ENCODE assay signal across 20 mouse cellular contexts in the genomic region with DNA sequence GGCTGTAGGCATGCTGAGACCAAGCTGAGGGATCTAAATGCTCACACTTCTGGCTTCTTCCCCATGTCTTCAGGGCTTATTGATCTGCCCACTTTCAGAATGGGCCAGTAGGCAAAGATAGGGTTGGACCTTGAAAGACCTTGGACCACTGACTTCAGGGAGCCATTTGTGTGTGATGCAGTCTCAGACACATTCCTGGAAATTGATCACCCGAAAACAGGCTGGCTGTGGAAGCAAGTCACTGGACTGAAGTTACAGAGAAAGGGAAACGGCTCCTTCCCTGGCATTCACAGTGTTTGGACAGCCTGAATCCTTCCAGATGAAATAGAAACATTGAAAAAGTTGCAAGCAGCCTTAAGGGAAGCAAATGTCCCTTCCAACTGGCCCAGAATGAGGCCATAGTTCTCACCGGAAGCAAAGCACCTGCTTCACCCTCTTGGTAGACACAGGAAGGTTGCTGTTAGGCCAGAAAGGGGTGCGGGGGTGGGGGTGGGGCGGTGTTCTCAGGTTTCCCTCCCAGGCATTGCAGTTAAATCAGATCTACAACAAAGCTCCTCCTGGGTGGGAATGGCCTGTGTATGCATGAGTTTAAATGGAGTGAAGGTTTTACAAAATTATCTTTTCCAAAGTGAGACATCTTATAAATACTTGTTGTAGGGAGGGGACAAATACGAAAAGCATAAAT. TPM values are rescaled to one million over a fixed set of nuclear protein-coding genes. Genes with fewer than 3 reads are reported as not detected.
DNase-seq lines count a peak whose midpoint lies in the region; ATAC-seq lines count a peak whose summit lies in the region.
"Had no signal": no experiment of that assay in that cellular context is flagged by ENCODE, and none has a peak within 500 bp of the region (broad histone marks: within the 10 kb centered on the region; RNA-seq: fewer than 3 reads in every experiment).

No protein-coding gene starts in this region.

- no peaks in the 10 kb centered on the region for H3K27me3 ChIP-seq in kidney, embryonic 15.5 days
- peaks cover 8% of the 10 kb centered on the region for H3K27me3 ChIP-seq in liver, embryonic 11.5 days (replicated peaks; ENCODE audit: control insufficient read depth, insufficient read depth, low read length)
- H3K27me3 ChIP-seq in intestine, embryonic 16.5 days (replicated peaks; ENCODE audit: control insufficient read depth, insufficient read depth, low read length), result no peaks in the 10 kb centered on the region
- H3K27me3 ChIP-seq: hindbrain, embryonic 15.5 days had no signal

- WGBS in kidney, embryonic 15.5 days, result 35% methylated on average over 6 of the region's 6 CpGs
- 68% methylated on average over 6 of the region's 6 CpGs for WGBS in liver, embryonic 11.5 days
- WGBS in intestine, embryonic 16.5 days, result 62% methylated on average over 6 of the region's 6 CpGs

- peak overlapping the region; percentile 92 for H3K27ac ChIP-seq in kidney, embryonic 15.5 days
- no peak overlapping the region for H3K27ac ChIP-seq in liver, embryonic 11.5 days (ENCODE audit: low read depth, low read length)
- no peak overlapping the region for H3K27ac ChIP-seq in intestine, embryonic 16.5 days (ENCODE audit: low read length)
- H3K27ac ChIP-seq: heart, adult 2 months; hindbrain, embryonic 15.5 days; limb, embryonic 12.5 days; liver, embryonic 12.5 days had no signal

- no peak overlapping the region for H3K9ac ChIP-seq in kidney, embryonic 15.5 days
- no peak overlapping the region for H3K9ac ChIP-seq in liver, embryonic 11.5 days (ENCODE audit: low read depth, low read length)
- no peak overlapping the region for H3K9ac ChIP-seq in intestine, embryonic 16.5 days (ENCODE audit: low read depth, low read length)
- H3K9ac ChIP-seq: hindbrain, embryonic 15.5 days; limb, embryonic 12.5 days; liver, embryonic 12.5 days had no signal

- no peak overlapping the region for H3K4me2 ChIP-seq in kidney, embryonic 15.5 days
- H3K4me2 ChIP-seq in liver, embryonic 11.5 days, result no peak overlapping the region
- H3K4me2 ChIP-seq in intestine, embryonic 16.5 days (ENCODE audit: low read depth, low read length), result no peak overlapping the region
- H3K4me2 ChIP-seq: hindbrain, embryonic 15.5 days; limb, embryonic 12.5 days; liver, embryonic 12.5 days; midbrain, embryonic 11.5 days had no signal

- peak; percentile 77 for ATAC-seq in kidney, embryonic 15.5 days (replicated peaks; ENCODE audit: low FRiP score)
- ATAC-seq in liver, embryonic 11.5 days (replicated peaks; ENCODE audit: low FRiP score), result no peak
- no peak for ATAC-seq in intestine, embryonic 16.5 days
- ATAC-seq: activated CD4-positive, CD25-positive, alpha-beta regulatory T cell, adult 4 months; liver, embryonic 12.5 days had no signal

- no peaks in the 10 kb centered on the region; the same call in 1 of the 2 replicates for H3K9me3 ChIP-seq in kidney, embryonic 15.5 days (replicated peaks)
- H3K9me3 ChIP-seq in liver, embryonic 11.5 days (ENCODE audit: control insufficient read depth, low read length), result no peaks in the 10 kb centered on the region
- H3K9me3 ChIP-seq in intestine, embryonic 16.5 days (ENCODE audit: control insufficient read depth, low read length), result peaks cover 3% of the 10 kb centered on the region; the same call in 1 of the 2 replicates
- H3K9me3 ChIP-seq: hindbrain, embryonic 15.5 days had no signal

- peak; percentile 50 for DNase-seq in Muller cell, postnatal 12 days (ENCODE audit: inconsistent ontology term)
- DNase-seq in kidney, adult 11 months, result peak; percentile 42
- peak; percentile 22 to 52 for DNase-seq in kidney, postnatal 4 days
- no peak for DNase-seq in adrenal gland, postnatal 4 days (ENCODE audit: low spot score in 2 of 2)
- DNase-seq in liver, embryonic 11.5 days (ENCODE audit: low spot score), result no peak
- DNase-seq: adrenal gland, postnatal 10 days; cerebellum, adult 2 months; gastrocnemius, postnatal 36 days; heart, adult 2 months; heart, postnatal 36 days; lung, adult 18-20 months; lung, postnatal 14 days had no signal

- H3K36me3 ChIP-seq in kidney, embryonic 15.5 days, result no peaks in the 10 kb centered on the region
- no peaks in the 10 kb centered on the region for H3K36me3 ChIP-seq in liver, embryonic 11.5 days (ENCODE audit: control insufficient read depth, insufficient read depth, low read length)
- no peaks in the 10 kb centered on the region for H3K36me3 ChIP-seq in intestine, embryonic 16.5 days (ENCODE audit: control insufficient read depth, insufficient read depth, low read length)
- H3K36me3 ChIP-seq: hindbrain, embryonic 15.5 days; limb, embryonic 12.5 days; liver, embryonic 12.5 days had no signal

- H3K4me1 ChIP-seq in kidney, embryonic 15.5 days, result peaks cover 17% of the 10 kb centered on the region
- H3K4me1 ChIP-seq in liver, embryonic 11.5 days (replicated peaks; ENCODE audit: control insufficient read depth, insufficient read depth, low read length), result no peaks in the 10 kb centered on the region
- no peaks in the 10 kb centered on the region for H3K4me1 ChIP-seq in intestine, embryonic 16.5 days (ENCODE audit: control insufficient read depth, insufficient read depth, low read length)

- no peak overlapping the region for H3K4me3 ChIP-seq in kidney, embryonic 15.5 days (replicated peaks)
- H3K4me3 ChIP-seq in liver, embryonic 11.5 days (ENCODE audit: low read depth, low read length), result no peak overlapping the region
- no peak overlapping the region for H3K4me3 ChIP-seq in intestine, embryonic 16.5 days (ENCODE audit: low read length)
- H3K4me3 ChIP-seq: heart, adult 2 months; hindbrain, embryonic 15.5 days; limb, embryonic 12.5 days; liver, embryonic 12.5 days had no signal

RNA-seq across cellular contexts. Expression of a gene that starts 25.2 kb away (rescaled TPM):
- 5.1 and 6.2 TPM in 2 replicates for polyA plus RNA-seq in kidney, embryonic 15.5 days (2015; fragmentation: Nextera tagmentation; extraction: Ambion mirVana)
- 1 to 10 TPM; 5.3 to 6.0 TPM for total RNA-seq in adrenal gland, postnatal 4 days (2021)
- 0.62 and 0.90 TPM in 2 replicates for polyA plus RNA-seq in liver, embryonic 11.5 days (2014; fragmentation: Nextera tagmentation; extraction: Ambion mirVana)
- polyA plus RNA-seq in intestine, embryonic 16.5 days (2015; fragmentation: Nextera tagmentation; extraction: Ambion mirVana), result 12.4 and 13.3 TPM in 2 replicates
- total RNA-seq: megakaryocyte progenitor cell, adult 5-6 weeks had no signal
- polyA plus RNA-seq: activated CD4-positive, CD25-positive, alpha-beta regulatory T cell, adult 4 months had no signal

RNA-seq across cellular contexts. Expression of a gene that starts 55.9 kb away (rescaled TPM):
- polyA plus RNA-seq in kidney, embryonic 15.5 days (2015; fragmentation: Nextera tagmentation; extraction: Ambion mirVana), result 7.2 and 8.3 TPM in 2 replicates
- 1 to 10 TPM; 3.7 to 4.1 TPM for total RNA-seq in adrenal gland, postnatal 4 days (2021)
- polyA plus RNA-seq in liver, embryonic 11.5 days (2014; fragmentation: Nextera tagmentation; extraction: Ambion mirVana), result 9.2 and 11.9 TPM in 2 replicates
- 5.7 and 6.1 TPM in 2 replicates for polyA plus RNA-seq in intestine, embryonic 16.5 days (2015; fragmentation: Nextera tagmentation; extraction: Ambion mirVana)

Comparison
In these comparisons a context has a peak if more than half of its experiments do, and no peak if none do; other contexts are left out.
1. DNase-seq: peak in Muller cell, postnatal 12 days (single experiment), kidney, adult 11 months (single experiment) and kidney, postnatal 4 days (2 of 2); none in adrenal gland, postnatal 4 days (0 of 2) and liver, embryonic 11.5 days (single experiment).